Mouse (Mus musculus) megakaryocyte, embryonic 14.5 days (primary cell): ENCODE data around the gene Eif4e2.

Experiments
- FLI1 ChIP-seq: IDR thresholded peaks from 2 replicates; pipeline ENCODE4 v1.6.1; 2012; ENCODE audit warnings: low read length, inconsistent platforms, mixed read lengths
- GATA1 ChIP-seq: IDR thresholded peaks from 3 replicates; pipeline ENCODE4 v1.6.1; 2012; ENCODE audit warnings: mixed read lengths, low read length, inconsistent platforms, borderline replicate concordance

GRCm38 (mm10) chr1:87217938-87218337 is 4.2 kb downstream of the Eif4e2 start:
- no peak for TF ChIP-seq GATA1
- TF ChIP-seq FLI1: no peak
